Mouse (Mus musculus) skeletal muscle tissue, adult 2 months (tissue): ENCODE measurements at regions not wholly inside any gene's neighbourhood (a gene's known extent, or its start where the extent isn't known, plus 50 kb on each side); places are given as distances from the start of the nearest gene placed in this dataset.
"Not testable (repeated sequence)": the region's sequence is repeated elsewhere in the genome, so short reads cannot be mapped to it uniquely, and the experiment has no call there.

Experiments used
- DNase-seq: peaks from one replicate; pipeline ENCODE4 v3.0.0-alpha.2; 2012; ENCODE audit warnings: low read depth, low spot score

GRCm38 (mm10) chr1:177382596-177383190 is 59.5 kb upstream of the Zbtb18 start:
- no peak for DNase-seq

- no peak for DNase-seq
Measured at GRCm38 (mm10) chr1:177382147-177382546, 60.0 kb upstream of the Zbtb18 start.

DNA sequence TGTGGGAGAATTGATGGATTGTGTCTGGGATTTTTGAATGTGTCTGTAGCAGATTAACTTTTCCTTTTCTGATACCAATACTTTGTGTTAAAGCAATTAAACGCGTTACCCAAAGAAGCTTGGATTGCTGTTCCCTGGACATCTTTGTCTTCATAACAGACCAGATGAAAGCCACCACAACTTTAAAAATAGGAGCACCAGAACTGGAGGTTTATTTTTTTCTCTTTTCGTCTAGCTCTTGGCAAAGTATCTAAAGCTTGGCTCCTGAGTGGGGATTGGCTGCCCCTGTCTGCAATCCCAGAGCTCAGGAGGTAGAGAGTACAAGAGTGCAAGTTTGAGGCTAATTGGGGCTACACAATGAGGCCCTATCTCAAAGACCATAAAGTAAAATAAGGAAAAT is 64.0 kb upstream of the Zbtb18 start:
- no peak for DNase-seq

GRCm38 (mm10) chr1:177373226-177373825 is 68.8 kb upstream of the Zbtb18 start:
- no peak for DNase-seq

DNA sequence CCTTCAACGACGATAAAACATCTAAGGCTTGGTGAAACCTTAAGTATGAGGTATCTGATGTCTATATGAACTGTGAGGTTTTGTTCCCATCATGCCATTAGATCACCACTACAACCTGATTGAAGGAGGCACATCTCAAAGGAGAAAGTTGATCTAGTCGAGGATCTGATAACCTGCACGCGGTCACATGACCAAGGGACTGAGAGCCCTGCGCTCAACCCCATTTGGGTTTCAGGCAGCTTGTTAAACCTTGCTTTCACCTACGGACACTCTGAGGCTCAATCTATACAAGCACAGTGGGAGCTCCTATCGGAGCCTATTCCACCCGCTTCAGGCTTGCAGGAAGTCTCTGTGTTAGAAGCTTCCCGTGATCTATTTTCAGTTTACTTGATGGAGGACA is 70.1 kb upstream of the Zbtb18 start:
- no peak for DNase-seq

DNA sequence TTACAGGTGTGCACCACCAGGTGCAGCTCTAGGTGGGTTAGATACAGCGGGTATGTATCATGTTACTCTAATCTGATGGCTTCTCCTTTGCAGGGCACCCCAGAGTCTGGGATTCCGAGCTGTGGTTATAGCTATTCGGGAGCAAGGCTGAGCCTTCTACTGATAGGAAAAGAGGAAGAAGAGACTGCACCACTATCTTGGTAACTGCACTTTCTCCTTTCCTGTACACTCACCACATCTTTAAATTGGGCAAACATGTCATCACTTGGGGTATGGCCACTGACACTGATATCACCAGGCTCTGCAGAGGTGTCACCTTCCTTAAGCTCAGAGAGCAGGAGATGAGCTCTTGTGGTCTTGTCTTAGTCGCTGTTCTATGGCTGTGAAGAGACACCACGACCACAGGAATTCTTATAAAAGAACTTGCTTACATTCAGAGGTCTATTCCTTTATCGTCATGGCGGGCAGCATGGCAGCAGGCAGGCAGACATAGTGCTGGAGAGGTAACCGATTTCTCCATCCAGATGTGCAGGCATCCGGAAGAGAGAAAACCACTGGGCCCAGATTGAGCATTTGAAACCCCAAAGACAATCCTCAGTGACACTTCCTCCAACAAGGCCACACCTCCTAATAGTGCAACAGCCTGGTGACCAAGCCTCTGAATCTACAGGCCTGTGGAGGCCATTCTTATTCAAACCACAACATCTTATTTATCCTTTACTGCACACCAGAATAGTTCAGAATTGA is 74.1 kb upstream of the Zbtb18 start:
- no peak for DNase-seq

GRCm38 (mm10) chr1:177366914-177367313 is 75.2 kb upstream of the Zbtb18 start:
- no peak for DNase-seq

DNA sequence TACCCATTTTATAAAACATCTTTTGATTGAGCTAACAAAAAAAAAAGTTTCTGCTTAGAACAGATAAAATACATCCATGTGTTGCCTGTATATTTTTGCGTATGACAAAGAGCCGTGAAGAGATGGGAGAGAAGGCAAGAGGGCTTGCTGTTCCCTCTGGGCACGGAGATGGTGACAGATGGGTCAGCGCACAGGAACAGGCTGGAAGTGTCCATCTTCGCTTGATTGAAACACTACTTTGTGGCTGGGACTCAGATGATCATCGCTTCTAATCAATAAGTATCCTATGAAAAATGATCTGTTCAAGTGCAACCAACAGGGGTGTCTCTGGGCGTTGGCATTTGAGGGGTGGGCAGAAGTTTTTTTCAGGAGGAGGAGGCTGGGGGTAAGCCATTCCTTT is 75.7 kb upstream of the Zbtb18 start:
- no peak for DNase-seq

DNA sequence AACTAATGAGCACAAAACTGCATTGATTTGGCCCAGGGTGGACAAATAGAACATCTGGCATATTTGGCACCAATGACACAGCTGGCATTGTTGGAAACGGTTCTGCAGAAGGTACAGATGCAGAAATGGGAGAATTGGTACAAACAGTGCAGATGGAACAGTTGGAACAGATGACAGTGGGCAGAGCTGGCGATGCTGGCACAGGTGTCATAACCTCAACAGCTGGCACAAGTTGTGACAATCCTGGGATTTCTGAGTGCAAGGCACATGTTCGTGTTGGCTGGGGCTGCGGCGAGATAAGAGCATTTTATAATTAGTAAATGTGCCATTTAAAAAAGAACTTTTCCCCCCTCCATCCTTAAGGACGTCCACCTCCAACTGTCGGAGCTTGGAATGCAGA is 77.8 kb upstream of the Zbtb18 start:
- DNase-seq, result no peak

DNA sequence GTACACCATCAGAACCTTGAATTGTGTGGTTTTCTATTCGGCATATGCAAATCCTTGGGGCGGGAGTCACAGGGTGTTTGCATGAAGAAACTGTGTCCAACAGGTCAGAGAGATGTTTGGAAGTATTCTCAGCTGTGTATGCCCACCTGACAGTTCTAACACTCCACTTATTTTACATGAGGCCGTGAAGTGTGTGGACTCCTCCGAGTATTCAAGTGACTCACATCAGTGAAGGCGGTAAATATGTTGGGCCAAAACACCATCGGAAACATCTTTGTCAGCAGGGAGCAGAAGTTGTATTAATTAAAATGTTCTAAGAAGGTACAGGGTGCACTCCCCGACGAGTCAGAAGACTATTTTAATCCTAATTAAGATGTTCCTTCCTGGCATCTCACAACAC is 79.8 kb upstream of the Zbtb18 start:
- no peak for DNase-seq

- no peak for DNase-seq
Measured at GRCm38 (mm10) chr1:177348400-177349092, 90.5 kb upstream of the Akt3 start.

GRCm38 (mm10) chr1:177347208-177347607 is 89.2 kb upstream of the Akt3 start:
- DNase-seq, result no peak

DNA sequence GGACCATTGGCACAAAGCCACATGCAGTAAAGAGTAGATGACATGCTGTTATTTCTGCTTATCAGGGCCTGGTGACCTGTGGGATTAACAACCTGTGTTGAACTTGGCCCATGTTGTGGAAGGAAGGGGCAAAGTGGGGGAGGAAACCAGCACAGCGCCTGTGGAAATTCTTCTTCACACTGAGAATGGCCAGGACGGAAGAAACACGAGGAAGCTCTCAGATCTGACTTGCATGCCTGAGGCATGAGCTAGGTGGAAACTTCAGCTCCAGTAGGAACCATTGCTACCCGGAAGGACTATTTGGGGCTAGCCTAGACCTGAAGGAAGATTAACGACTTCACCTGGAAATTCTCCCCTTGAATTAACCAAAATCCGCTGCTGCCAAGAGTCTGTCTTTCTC is 88.5 kb upstream of the Akt3 start:
- no peak for DNase-seq

DNA sequence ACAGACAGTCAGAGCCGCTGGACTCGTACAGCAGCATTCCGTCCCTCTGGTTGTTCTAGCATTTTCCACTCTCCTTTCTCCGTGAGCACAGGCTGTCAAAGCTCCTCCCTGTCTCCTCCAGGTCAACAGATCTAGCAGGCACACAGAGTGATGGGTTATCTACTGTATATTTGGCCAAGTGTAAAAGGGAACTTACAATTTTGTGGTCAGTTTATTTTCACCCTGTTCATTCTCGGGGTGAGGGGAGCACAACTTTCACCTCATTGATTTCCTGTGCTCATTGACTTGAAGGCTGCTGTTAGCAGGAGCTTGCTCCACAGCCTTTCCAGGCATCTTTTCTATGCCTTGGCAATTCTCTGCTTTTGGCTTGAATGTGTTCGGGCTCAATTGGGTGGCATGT is 87.5 kb upstream of the Akt3 start:
- DNase-seq, result no peak

GRCm38 (mm10) chr1:177343949-177344348 is 85.9 kb upstream of the Akt3 start:
- no peak for DNase-seq

- no peak for DNase-seq
Measured at GRCm38 (mm10) chr1:177343121-177343520, 85.1 kb upstream of the Akt3 start.

- DNase-seq, result no peak
Measured at GRCm38 (mm10) chr1:177340232-177340631, 82.2 kb upstream of the Akt3 start.

GRCm38 (mm10) chr1:177339207-177339787 is 81.3 kb upstream of the Akt3 start:
- DNase-seq, result not testable (repeated sequence)

DNA sequence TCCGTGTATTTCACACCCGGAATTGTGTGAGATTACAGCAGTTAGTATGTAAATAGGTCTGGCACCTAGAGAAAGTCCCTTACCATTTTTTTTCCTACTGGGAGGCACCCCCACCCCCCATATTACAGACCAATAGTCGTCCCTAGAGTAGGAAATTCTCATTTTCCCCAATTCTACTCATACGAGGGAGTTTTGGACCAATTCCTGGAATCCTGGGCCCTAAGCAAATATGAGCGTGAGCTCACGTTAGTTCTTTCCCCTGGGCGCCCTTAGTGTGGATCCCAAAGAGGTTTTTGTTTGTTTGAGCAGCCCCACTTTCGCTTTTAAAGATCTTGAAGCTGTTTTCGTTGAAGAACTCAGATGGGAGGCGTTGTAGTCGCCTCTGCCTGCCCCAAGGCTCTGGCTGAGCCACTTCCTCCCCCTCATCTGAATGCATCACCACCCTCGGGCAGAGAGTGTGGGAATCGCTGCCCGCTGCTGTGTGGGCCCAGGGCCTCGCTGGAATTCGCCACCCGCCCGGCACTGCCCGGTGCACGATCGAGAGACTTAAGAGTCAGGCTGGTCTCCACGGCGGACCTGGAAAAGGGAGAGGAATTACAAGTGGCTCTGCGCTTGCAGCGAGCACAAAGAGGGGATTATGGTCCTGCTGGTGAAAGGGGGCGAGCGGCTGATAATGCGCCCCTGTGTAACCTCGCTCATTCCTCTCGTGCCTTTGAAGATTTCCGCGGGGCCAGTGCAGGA is 80.6 kb upstream of the Akt3 start:
- peak; percentile 13 for DNase-seq

- DNase-seq, result no peak
Measured at GRCm38 (mm10) chr1:177337756-177338155, 79.8 kb upstream of the Akt3 start.

DNA sequence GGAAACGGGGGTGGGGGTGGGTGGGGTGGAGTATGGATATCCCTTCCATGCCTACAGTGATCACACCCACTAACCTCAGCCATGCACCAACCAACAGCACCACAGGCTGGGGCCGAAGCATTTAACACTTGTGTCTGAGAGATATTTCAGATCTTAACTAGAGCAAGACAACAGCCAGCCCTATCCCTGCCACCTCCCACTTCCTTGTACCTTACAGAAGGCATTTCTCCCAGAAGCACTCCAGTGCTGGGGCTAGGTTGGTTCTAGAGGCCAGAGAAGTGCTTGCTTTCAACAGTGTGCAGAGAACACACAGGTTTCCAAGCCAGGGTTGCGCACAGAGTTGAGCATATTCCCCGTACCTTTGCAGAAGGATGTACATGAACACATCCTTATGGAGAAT is 79.1 kb upstream of the Akt3 start:
- no peak for DNase-seq
